Mouse (Mus musculus) thymus, postnatal 4 days (tissue): Measurements from ENCODE around the gene Cyp4f40.
"Not testable (repeated sequence)": the region's sequence is repeated elsewhere in the genome, so short reads cannot be mapped to it uniquely, and the experiment has no call there.

Source experiments
- DNase-seq: peaks from one replicate; pipeline ENCODE4 v3.0.0; 2021

The Cyp4f40 gene

DNA sequence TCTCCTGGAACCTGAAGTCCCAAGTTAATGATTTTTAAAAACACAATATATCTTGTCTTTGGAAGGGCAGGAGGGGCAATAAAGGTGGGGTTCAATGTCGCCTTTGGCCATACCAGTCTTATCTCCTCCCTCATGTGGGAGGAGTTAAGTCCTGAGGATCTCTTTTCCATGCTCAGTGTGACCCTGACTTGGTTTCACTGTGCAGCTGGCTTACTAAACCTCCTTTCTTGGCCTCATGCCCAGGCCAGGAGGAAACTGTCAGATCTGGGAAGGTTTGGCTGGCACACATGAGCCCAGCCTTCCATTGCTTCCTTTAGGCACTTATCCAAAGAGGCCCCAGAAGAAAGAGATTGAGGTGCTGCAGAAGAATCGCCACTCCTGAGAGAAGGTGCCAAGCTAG, at the start of gene Cyp4f40:
TSS of gene Cyp4f40 (plus strand) at position 189 of the 400 bp plus-strand sequence.
- no peak for DNase-seq

DNA sequence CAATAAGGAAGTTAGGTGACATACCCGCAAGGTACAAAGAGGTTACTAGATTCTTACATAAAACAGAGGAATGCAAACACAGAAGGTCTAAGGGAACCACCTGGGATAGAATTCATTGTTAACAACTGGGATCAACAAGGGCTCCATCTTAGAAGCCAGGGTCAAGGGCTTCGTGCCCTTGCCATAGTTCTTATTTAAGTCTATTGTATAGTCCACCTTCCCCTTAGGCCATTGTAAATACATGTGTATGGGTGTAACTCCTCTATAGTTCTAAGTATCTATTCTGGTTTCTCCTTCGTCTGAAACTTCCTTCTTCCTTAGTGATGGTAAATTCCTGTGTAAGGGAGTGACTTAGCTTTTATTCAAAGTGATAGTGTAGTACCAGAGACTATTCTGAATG, 48.5 kb upstream of the Cyp4f40 start:
- DNase-seq = not testable (repeated sequence)

DNA sequence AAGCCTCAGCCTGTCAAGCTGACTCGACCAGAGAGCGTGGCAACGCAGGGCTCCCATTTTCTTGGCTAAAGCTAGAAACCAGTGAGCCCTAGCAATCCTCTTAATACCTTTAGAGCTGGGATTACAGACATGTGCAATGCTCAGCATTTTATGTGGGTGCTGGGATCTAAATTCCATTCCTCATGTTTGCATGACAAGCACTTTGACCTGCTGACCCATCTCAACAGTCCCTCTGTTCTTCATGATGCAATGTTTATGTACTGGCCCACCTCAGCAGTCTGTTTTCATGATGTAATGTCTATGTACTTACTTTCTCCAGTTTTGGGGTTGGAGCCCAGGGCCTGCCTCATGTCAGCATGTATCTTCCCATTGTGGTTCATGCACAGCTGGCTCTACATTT, 47.8 kb upstream of the Cyp4f40 start:
- DNase-seq = no peak

DNA sequence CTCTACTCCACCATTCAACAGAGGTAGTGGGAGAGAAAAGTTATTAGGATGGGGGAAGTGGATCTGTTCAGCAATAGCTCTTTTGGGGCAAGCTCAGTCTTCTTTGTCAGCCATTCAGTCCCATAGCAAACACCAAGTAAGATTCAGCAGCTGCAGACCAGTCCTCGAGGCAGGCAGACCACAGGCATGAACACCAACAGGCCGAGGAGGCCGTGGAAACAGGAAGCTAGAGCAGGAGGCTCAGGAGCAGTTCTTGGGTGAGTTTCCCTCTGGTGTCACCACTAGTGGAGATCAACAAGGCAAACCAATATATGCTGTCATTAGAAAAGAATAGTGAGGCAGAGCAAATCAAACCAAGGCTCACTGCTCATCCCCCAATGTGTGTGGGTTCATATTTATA, 46.3 kb upstream of the Cyp4f40 start:
- no peak for DNase-seq

DNA sequence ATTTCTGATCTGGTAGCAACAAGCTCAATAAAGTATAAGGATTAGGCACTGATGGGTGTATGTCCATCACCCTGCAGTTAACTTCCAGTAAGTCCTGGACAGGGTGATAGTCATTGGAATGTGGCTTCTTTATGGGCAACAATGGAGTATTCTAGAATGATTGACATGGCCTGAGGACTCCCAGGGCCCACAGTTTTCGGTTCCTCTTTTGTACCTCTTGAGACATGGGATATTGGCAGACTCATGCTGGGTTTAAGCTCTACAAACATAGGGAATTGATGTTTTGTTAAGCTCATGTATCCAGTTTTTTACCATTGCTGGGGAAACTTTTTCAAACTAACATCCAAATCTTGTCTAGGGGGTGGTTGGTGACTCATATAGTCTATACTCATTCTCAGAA, 41.4 kb upstream of the Cyp4f40 start:
- no peak for DNase-seq

DNA sequence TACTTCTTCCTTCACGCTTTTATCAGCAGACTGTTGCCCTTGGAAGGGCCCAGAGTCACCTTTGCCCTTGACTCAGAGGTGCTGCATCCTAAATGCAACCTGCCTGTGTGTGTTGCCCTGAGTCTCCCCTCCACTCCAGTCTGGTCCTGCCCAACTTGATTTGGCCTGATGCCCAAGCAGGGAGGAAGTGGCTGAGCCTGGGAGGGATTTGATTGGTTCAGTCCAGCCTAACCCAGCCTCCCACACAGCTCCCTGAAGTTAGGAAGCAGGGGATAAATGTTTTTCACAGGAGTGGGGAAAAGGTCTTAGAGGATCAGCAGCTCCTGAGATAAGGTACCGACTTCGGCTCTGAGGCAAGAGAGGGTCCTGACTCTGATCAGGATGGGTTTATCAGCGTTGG, 37.7 kb upstream of the Cyp4f40 start, which contains the start of gene Cyp4f37:
TSS of gene Cyp4f37 (plus strand) at position 292 of the 400 bp plus-strand sequence.
- not testable (repeated sequence) for DNase-seq

DNA sequence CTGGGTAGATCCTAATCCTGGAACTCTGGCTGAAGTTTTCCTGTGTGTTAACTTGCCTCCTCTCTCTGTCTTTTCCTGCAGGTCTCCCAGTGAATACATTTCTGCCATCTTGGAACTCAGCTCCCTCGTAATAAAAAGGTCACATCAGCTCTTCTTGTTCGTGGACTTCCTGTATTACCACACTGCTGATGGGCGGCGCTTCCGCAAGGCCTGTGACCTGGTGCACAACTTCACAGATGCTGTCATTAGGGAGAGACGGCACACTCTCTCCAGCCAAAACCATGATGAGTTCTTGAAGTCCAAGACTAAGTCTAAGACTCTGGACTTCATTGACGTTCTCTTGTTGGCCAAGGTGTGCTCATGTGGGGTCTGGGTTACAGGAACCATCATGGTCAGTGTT, 29.0 kb upstream of the Cyp4f40 start:
- DNase-seq = not testable (repeated sequence)

DNA sequence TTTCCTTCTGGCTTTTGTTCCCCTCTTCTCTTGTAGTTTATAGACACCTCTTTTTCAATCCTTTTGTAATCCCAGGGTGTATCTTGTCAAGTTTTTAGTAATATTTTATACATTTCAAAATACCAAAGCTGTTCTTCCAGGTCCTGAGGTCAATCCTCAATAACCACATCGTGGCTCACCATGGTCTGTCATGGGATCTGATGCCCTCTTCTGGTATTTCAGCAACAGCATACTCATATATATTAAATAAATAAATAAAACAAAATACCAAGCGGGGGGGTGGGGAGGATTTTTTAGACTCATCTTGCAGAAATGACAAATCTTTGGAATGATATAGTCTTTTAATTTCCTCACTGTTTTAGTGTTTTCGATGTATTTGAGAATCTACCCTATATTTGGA, 26.8 kb upstream of the Cyp4f40 start:
- DNase-seq = no peak

DNA sequence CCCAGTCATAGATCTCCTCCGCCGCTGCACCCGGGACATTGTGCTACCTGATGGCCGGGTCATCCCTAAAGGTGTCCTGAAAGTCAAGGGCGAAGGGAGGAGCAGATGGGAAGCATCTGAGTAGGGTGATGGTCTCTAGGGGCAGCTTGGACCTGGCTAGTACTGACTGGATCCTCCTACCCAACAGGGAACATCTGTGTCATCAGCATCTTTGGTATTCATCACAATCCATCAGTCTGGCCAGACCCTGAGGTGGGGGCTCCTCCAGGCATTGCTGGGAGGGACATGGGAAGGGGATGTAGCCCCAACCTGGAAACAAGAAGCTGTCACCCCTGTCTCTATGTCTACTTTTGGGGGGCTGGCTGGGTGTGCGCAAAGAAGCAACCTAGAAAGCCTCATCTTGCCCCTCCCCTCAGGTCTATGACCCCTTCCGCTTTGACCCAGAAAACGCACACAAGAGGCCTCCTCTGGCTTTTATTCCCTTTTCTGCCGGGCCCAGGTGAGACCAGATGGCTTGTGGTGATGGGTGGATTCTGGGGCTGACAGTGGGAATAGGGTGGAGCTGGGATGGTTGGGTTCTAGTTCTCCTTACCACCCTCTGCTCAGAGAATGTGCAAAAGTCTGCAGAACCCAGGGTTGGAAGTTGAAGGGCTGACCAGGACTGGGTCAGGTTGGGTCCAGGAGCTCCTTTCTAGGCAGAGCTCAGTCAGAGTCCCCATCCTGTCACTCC, 24.3 kb upstream of the Cyp4f40 start:
- not testable (repeated sequence) for DNase-seq

DNA sequence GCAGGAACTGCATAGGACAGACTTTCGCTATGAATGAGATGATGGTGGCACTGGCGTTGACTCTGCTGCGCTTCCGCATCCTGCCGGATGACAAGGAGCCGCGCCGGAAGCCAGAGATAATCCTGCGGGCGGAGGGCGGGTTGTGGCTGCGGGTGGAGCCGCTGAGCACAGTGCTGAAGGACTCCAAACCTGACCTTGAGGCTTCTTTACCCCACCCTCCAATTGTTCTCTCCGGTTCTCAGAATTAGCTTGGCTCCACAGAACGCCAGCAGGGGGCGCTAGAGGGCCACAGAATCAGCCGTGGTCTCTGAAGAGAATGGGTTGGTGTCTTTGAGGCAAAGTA, 23.8 kb upstream of the Cyp4f40 start:
- peak; percentile 92 for DNase-seq

DNA sequence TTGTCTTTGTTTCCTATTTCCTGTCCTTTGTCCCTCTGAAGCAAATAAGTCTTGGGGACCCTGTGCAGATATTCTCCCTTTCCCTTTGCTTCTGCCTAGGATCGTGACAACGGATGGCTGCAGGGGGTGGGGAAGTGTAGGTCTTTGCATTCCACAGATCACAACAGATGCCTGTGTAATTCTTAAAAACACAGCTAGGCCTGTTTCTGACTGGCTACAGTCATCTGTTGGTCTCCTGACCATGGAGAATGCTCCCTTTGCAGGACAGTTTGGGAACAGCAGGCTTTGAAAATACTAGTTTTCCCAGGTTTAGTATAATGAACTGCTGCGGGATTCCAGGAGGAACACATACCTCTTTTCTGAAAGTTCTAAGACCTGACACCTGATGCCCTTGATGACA, 22.4 kb upstream of the Cyp4f40 start:
- DNase-seq = no peak

DNA sequence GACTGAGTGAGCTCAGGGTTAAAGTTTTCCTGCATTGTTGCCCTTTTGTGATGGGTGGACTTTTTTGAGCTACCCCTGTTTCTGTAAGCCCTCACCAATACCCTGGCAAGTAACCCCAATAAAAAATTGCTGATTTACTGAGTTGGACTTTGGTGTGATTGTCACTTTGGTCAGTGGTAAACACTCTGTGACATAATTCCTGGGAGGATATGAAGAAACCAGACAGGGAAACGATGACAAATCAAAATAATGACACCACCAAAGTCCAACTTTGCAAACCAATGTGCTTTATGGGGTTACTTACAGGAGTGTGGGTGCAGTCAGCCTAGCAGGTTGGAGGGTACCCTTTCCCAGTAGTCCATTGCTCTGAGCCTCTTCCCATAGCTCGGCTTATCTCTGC, 21.5 kb upstream of the Cyp4f40 start:
- no peak for DNase-seq

DNA sequence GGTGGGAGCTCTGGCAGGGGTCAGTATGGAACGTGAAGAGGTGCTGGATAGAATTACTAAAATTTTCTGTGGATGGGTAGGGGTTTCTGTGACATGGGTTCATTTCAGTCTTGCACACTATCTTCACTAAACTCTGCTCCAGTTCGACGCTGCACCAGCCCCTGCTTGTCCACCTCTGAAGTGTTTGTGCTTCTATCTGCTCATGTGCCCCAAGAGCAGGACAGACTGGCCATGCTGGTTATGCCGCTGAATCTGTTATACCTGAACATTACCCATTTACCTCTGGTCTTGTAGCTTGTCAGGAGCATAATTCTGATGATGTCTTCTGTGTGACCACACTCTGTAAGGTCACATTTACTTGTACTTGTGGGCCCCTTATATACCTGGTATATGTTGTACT, 12.1 kb upstream of the Cyp4f40 start:
- no peak for DNase-seq

DNA sequence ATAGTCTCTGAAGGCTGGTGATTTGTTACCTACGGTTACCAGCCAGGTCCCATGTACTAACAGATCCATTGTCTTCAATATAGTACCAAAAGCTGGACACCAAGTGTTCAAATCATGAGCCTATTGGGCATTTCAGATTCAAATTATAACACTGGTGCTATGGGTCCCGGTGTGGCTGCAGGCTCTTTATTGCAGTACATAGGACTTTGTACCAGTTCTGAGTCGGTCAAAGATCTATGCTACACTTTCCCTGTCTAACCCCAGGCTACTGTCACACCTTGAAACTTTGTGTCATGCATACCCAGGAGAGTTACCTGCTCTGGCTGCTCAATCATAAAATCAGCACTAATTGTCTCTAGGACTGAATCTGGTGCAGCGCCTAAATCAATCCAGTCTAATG, 4.8 kb upstream of the Cyp4f40 start:
- DNase-seq = no peak

DNA sequence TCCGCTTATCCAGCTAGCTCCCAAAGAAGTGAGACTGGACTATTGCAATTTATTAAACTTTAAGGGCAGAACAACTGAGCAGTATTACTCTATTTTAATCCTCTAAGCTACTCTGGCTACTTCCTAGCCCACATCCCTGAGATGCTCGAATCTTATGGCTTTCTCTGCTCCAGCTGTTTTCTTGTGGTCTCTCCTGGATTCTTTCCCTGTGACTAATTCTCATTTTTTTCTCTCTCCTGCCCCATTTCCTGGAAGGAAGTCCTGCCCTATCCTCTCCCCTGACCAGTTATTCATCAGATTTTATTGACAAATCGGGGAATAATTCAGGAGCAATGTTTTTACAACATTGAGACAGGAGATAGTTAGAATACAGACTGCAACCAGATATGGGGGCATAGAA, 1.7 kb upstream of the Cyp4f40 start:
- no peak for DNase-seq

DNA sequence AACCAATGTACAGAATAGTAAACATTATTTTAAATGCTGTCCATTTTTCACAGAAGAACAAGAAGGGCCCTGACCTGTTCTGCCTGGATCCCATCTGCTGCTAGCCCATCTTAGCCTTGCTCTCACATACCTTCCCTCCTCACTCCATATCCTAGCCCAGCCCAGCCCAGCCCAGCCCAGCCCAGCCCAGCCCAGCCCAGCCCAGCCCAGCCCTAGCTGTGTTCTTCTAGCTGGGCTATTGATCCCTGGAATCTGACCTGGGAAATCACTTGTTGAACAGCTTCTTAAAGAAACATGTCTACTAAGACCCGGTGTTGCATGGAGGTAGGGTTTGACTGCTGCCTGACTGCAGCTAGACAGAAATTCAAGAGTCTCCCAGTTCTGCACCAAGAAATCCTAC, 454 bp upstream of the Cyp4f40 start:
- DNase-seq = no peak

DNA sequence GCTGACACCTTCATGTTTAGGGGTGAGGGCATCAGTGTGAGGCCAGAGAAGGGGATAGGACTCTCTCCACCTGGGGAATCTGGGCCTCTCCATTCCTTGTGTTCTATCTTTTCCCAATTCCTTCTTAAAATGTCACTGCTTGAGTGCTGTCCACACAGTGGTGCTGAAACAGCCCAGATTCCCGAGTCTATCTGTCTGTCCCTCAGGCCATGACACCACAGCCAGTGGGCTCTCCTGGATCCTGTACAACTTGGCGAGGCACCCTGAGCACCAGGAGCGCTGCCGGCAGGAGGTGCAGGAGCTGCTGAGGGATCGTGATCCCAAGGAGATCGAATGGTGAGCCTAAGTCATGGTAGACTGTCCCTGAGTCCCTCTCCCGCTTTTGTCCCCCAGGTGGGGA, 15.3 kb downstream of the Cyp4f40 start:
- DNase-seq = no peak

DNA sequence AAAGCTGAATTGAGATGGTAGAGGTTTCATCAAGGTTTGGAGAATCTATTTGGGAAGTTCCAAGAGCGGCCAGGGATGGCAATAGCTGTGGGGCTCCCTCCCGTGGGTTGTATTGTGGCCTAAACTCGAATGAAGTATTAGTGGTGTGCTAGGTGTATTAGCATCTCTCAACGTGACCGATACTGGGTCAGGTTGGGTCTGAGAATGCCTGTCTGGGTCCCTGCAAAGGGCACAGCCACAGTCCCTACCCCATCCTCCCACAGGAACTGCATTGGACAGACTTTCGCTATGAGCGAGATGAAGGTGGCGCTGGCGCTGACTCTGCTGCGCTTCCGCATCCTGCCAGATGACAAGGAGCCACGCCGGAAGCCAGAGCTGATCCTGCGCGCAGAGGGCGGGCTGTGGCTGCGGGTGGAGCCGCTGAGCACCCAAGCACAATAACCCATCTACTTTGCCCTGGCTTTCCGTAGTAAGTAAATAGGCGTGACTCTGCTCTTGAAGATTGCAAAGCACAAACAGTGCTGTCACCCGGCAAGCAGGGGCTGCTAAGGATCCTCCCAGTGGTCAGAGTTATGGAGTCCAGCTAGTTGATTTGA, 17.4 kb downstream of the Cyp4f40 start:
- DNase-seq = peak; percentile 49

DNA sequence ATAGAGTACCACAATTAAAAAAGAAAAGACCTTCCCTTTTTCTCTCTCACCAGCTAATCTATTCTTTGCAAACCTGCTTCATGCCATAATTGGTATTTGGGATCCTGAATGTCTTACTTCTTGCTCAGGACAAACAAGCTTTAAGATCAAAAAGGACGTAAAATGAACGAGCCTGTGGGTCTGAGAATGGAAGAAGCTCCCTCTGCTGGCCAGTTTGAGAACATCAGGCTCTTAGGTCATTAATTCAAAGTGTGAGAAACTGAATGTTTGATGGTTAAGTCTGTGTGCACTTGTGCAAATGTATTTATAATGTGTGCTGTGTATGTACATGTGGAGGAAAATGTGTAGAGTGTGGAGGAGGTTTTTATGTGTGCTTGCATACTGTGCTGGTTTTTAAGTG, 21.7 kb downstream of the Cyp4f40 start:
- DNase-seq = peak; percentile 77

DNA sequence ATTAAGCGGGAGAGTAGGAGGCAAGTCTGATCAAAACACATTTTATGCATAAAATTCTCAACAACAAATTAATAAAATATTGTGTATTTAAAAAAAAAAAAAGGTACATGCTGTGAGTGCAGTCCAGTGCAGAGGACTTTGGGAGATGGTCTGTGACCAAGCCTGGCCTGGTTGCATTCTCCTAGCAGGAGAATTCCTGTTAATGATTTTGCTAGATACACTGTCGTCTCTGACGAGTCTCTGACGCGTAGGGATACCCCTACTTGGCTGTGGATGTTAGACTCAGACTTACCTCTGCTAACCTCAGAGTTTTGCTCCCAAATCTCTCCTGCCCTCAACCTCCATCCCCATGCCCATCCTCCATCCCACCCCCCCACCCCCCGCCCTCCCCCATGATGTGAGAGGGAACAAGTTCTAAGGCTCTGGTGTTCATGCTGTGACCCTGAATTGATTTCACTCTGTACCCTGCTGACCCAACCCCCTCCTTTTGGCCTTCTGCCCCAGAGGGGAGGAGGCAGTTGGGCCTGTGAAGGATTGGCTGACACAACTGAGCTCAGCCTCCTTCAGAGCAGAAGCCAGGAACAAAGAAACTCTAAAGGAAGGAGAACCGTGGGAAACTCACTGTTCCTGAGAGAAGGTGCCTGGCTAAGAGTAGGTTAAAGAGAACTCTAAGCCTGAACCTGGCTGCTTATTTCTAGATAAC, 26.5 kb downstream of the Cyp4f40 start, which contains the start of gene Cyp4f15:
TSS of gene Cyp4f15 (plus strand) at position 580 of the 703 bp plus-strand sequence.
- DNase-seq = no peak

DNA sequence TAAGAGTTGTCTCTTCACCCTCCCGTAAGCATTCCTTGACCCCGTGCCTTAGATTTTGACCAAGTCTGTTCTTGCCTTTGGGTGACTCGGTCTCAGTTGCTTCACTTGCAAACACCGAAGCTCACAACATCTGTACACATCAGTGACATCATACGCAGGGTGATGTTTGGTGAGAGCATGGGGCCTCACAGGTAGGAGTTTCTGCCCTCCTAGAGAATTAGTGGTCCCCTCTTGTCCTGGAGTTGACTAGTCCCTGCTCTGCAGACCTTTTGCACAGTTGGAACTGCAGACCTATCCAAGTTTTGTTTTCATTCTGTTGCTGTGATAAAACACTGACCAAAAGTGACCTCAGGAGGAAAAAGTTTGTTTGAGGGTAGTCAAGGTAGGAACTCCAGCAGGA, 28.0 kb downstream of the Cyp4f40 start:
- no peak for DNase-seq

DNA sequence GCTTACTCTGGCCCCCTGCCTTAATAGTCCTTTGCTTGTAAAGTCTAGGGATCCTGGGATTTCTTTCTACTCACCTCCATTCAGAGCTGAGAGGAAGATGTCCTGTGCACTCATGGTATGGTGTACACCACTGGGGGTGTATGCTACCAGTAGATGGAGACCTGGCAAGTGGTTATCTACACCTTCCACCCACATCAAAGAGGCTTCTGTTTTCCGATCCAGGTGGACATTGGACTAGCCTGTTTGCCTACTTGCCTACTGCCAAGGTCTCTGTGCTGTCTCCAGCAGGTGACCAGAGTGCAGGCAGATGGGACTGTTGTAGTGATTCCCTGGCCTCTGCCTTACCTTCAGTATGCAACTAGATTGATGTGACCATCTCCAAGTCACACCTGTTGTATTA, 32.3 kb downstream of the Cyp4f40 start:
- no peak for DNase-seq

DNA sequence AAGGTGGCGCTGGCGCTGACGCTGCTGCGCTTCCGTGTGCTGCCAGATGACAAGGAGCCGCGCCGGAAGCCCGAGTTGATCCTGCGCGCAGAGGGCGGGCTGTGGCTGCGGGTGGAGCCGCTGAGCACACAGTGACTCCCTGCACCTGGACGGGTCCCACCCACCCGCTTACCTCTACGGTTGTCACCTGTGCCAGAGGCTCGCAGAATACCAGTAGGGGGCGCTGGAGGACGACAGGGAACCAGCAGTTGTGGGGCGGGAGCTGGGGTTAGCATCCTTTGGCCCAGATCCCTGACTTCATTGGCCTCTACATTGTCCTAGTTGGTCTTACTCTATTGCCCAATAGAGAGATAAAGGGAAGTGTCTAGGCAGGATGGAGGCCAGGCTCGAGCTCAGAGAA, 44.1 kb downstream of the Cyp4f40 start:
- peak; percentile 68 for DNase-seq

DNA sequence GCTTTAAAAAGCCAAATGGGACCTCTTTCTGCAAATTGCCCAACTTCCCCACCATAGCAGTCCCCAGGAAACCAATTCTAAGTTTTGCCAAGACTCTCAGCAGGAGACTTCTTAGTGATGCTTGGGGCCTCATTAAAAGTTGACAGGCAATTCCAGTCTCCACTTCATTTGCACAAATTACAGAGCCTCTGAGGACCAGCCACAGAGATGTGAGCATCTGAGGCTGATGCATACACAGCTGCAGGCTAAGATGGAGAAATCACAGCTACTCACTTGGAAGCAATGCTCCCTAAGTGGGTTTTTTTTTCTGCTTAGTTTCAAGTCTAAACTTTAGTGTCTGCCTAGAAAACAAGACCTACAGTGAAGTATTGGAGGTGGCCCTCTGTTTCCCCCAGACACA, 51.8 kb downstream of the Cyp4f40 start:
- DNase-seq = not testable (repeated sequence)
